Mouse (Mus musculus) kidney, adult 2 months (tissue): ENCODE data around the gene Ang6.
"Not testable (repeated sequence)": the region's sequence is repeated elsewhere in the genome, so short reads cannot be mapped to it uniquely, and the experiment has no call there.

Experiments used
- CTCF ChIP-seq: fragments of 200-500 bp; conservative IDR thresholded peaks from 2 replicates; pipeline ENCODE4 v1.5.1; 2011; ENCODE audit warnings: low read depth, mild to moderate bottlenecking, control low read depth, low read length, moderate library complexity, mixed read lengths; ENCODE audit not compliant: insufficient read depth, insufficient read length
- POLR2A ChIP-seq: fragments of 200-500 bp; IDR thresholded peaks from one replicate; pipeline ENCODE4 v1.6.1; 2011; ENCODE audit warnings: low read depth, low read length, control low read depth

DNA sequence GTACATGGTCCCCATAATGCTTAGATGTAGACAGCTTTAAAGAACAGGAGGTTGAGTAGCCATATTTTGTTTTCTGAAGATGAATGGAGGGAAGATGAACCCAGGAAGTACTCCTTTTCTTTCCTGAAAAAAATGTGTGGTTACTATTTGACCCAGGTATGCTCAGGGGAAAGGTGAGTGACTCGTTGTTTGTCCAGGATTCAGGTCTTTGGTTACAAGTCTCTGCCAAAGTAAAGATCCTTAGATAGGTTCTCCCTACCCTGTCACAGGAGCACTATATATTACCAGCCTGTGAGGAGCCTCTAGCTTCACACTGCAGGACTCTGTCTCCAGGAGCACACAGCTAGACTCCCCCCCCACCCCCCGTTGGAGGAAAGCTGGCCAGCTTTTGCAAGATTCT is 45.3 kb downstream of the Ang6 start, which contains the start of gene Ang5:
- TF ChIP-seq CTCF, POLR2A: not testable (repeated sequence)
